Mouse (Mus musculus) E14TG2a.4 (cell line): ENCODE measurements around the gene Macrod2.

ENCODE experiments used
- CTCF ChIP-seq: conservative IDR thresholded peaks from 2 replicates; pipeline ENCODE4 v1.5.1; 2014; ENCODE audit warnings: low read length
- NANOG ChIP-seq: IDR thresholded peaks from 2 replicates; pipeline ENCODE4 v1.6.1; 2014; ENCODE audit warnings: borderline replicate concordance, low read length, mixed read lengths

DNA sequence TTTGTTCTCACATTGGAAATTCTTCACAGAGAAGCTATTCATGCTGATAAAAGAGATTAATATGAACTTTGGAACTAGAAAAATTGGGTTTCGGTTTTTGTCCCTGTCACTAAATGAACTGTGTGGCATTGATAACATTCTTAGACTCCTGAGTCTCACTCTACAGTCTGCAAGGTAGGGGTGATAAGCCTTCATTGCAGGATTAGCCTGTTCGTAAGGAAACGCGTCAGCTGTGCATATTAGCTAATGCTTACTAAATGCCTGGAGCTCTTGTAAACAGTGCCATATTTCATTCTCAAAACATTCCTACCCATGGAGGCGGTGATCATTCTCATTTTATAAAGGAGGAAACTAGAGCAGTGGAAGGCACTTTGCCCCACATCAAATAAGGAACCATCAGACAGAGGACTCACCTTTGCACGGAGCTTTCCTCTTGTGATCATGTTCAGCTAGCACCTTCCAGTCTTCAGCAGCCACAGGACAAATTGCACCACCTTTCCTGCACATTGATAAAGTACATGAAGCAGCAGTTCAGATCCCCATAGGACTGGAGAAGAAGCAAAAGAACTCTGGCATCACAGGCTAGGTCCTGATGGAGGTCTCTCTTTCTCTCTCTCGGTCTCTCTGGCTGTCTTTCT lies 891.1 kb downstream of the Macrod2 start:
- TF ChIP-seq CTCF (no peak), NANOG (no peak)
